Mouse (Mus musculus) gastrocnemius, adult 2 months (tissue): ENCODE measurements around the gene Itm2c. TPM values are rescaled to one million over a fixed set of nuclear protein-coding genes. Genes with fewer than 3 reads are reported as not detected.

Source experiments
- DNase-seq: peaks from one replicate; pipeline ENCODE4 v3.0.0; 2022
- H3K27ac ChIP-seq: fragments of 200-600 bp; 2 replicates; pipeline ENCODE4 v1.8.1; 2022; ENCODE audit warnings: mild to moderate bottlenecking
- H3K4me3 ChIP-seq: fragments of 200-600 bp; 2 replicates; pipeline ENCODE4 v1.8.1; 2022; ENCODE audit warnings: mild to moderate bottlenecking, moderate library complexity
- CTCF ChIP-seq: fragments of 200-600 bp; IDR thresholded peaks from 2 replicates; pipeline ENCODE4 v1.8.1; 2022; ENCODE audit warnings: antibody characterized with exemption, mild to moderate bottlenecking, moderate library complexity
- intact Hi-C: fragments of 180-260 bp; cut with DNase I; formaldehyde crosslinking; loops from one replicate; pipeline ENCODE4 v1.15.1; 2025
- total RNA-seq, 2 experiments: library from RNA; stranded (reverse); gene quantifications; 2 replicates each; pipeline ENCODE4 v1.2.3; 2021

Gene Itm2c
- total RNA-seq, 2 experiments from 2014 or later: 22.3 to 23.1 TPM

GRCm38 (mm10) chr1:85957942-85958619 is 64.0 kb downstream of the Itm2c start:
- no peak for DNase-seq
- intact Hi-C loops: no loop called here
- no peak for TF ChIP-seq CTCF
- Histone ChIP-seq H3K27ac (no peak overlapping the region), H3K4me3 (no peak overlapping the region)

Other genes starting within 250 kb of the Itm2c start
- 1 to 10 TPM; 6.3 to 7.8 TPM for gene Sp100, start 244.3 kb upstream of the Itm2c start, total RNA-seq
- gene A630001G21Rik, start 115.6 kb upstream of the Itm2c start, total RNA-seq: under 1 TPM in 1 of 2 experiments, not detected in 1; 0.15 TPM
- gene Cab39, start 100.8 kb upstream of the Itm2c start, total RNA-seq: 100 to 1,000 TPM; 191 to 193 TPM
- gene 4933407L21Rik, start 34.2 kb downstream of the Itm2c start, total RNA-seq: under 1 TPM in 1 of 2 experiments, not detected in 1; 0.36 TPM
- gene Gpr55, start 66.7 kb downstream of the Itm2c start, total RNA-seq: not detected
- gene Spata3, start 122.5 kb downstream of the Itm2c start, total RNA-seq: not detected
- gene 2810459M11Rik, start 151.6 kb downstream of the Itm2c start, total RNA-seq: under 1 TPM in 1 of 2 experiments, not detected in 1; 0.10 TPM
- gene Psmd1, start 170.1 kb downstream of the Itm2c start, total RNA-seq: 100 to 1,000 TPM; 111 to 140 TPM
- not detected for gene Htr2b, start 217.7 kb downstream of the Itm2c start, total RNA-seq
- under 1 TPM in 1 of 2 experiments, not detected in 1; 0.97 TPM for gene Gm21972, start 239.4 kb downstream of the Itm2c start, total RNA-seq